Mouse (Mus musculus) liver, postnatal 0 days (tissue): ENCODE results near the gene Myl4.

Experiments
- CTCF ChIP-seq: sonication (generic); IDR thresholded peaks from 2 replicates; pipeline ENCODE4 v1.5.1; 2016; ENCODE audit warnings: antibody characterized with exemption, low read depth
- EP300 ChIP-seq: IDR thresholded peaks from 2 replicates; pipeline ENCODE4 v1.6.1; 2016; ENCODE audit warnings: antibody characterized with exemption, low read depth, mild to moderate bottlenecking

GRCm38 (mm10) chr11:104547502-104547901 lies 3.0 kb upstream of the Myl4 start:
- TF ChIP-seq CTCF, result no peak
- no peak for TF ChIP-seq EP300
